In genomic region chr8:85595391-85595790, GRCm38 (mm10) we compare ENCODE assay signal across 9 mouse cellular contexts. TPM values are rescaled to one million over a fixed set of nuclear protein-coding genes. Genes with fewer than 3 reads are reported as not detected.
DNase-seq lines count a peak whose midpoint lies in the region; ATAC-seq lines count a peak whose summit lies in the region.
"Had no signal": no experiment of that assay in that cellular context is flagged by ENCODE, and none has a peak within 500 bp of the region (broad histone marks: within the 10 kb centered on the region; RNA-seq: fewer than 3 reads in every experiment).

No protein-coding gene starts in this region.

- no peak overlapping the region for H3K9ac ChIP-seq in limb, embryonic 12.5 days (replicated peaks)
- no peak overlapping the region for H3K9ac ChIP-seq in forebrain, embryonic 12.5 days

- WGBS in limb, embryonic 12.5 days: 49% methylated on average over 6 of the region's 6 CpGs
- WGBS in limb, embryonic 10.5 days: 72% methylated on average over 6 of the region's 6 CpGs
- WGBS in forebrain, embryonic 12.5 days: 34% methylated on average over 6 of the region's 6 CpGs

- H3K4me2 ChIP-seq in limb, embryonic 12.5 days: no peak overlapping the region
- H3K4me2 ChIP-seq in forebrain, embryonic 12.5 days: no peak overlapping the region

- 0 out of 2 replicates have a peak, but pooled peaks cover 5% of the 10 kb centered on the region for H3K4me1 ChIP-seq in limb, embryonic 12.5 days (replicated peaks)
- H3K4me1 ChIP-seq in limb, embryonic 10.5 days: peaks cover 12% of the 10 kb centered on the region; the same call in 1 of the 2 replicates
- H3K4me1 ChIP-seq in forebrain, embryonic 12.5 days: peaks cover 8% of the 10 kb centered on the region; the same call in 1 of the 2 replicates

- H3K4me3 ChIP-seq in limb, embryonic 12.5 days (replicated peaks): no peak overlapping the region
- H3K4me3 ChIP-seq in limb, embryonic 10.5 days: no peak overlapping the region
- no peak overlapping the region for H3K4me3 ChIP-seq in forebrain, embryonic 12.5 days (replicated peaks)
- H3K4me3 ChIP-seq: myocyte had no signal

- DNase-seq in limb, embryonic 10.5 days (ENCODE audit: low spot score): no peak
- peak; percentile 46 to 69 for DNase-seq in kidney, postnatal 25 days
- peak; percentile 11 for DNase-seq in ovary, postnatal 14 days (ENCODE audit: low spot score)
- no peak for DNase-seq in embryo, embryonic 10.5 days (ENCODE audit: low spot score)
- no peak for DNase-seq in right cerebral cortex, postnatal 4 days
- DNase-seq in Muller cell, postnatal 12 days (ENCODE audit: inconsistent ontology term): no peak

- H3K9me3 ChIP-seq in limb, embryonic 12.5 days: no peaks in the 10 kb centered on the region
- H3K9me3 ChIP-seq in limb, embryonic 10.5 days (replicated peaks): no peaks in the 10 kb centered on the region
- H3K9me3 ChIP-seq in forebrain, embryonic 12.5 days: no peaks in the 10 kb centered on the region

- no peaks in the 10 kb centered on the region for H3K27me3 ChIP-seq in limb, embryonic 12.5 days
- H3K27me3 ChIP-seq in limb, embryonic 10.5 days (ENCODE audit: low read depth, poor library complexity, severe bottlenecking): no peaks in the 10 kb centered on the region
- H3K27me3 ChIP-seq in forebrain, embryonic 12.5 days: no peaks in the 10 kb centered on the region

- no peaks in the 10 kb centered on the region for H3K36me3 ChIP-seq in limb, embryonic 12.5 days
- H3K36me3 ChIP-seq in limb, embryonic 10.5 days: no peaks in the 10 kb centered on the region
- no peaks in the 10 kb centered on the region for H3K36me3 ChIP-seq in forebrain, embryonic 12.5 days (replicated peaks)

- ATAC-seq in limb, embryonic 12.5 days (ENCODE audit: insufficient number of reproducible peaks, insufficient read depth, low FRiP score, low TSS enrichment, low read depth): peak; percentile 68; the same call in 1 of the 2 replicates
- ATAC-seq in forebrain, embryonic 12.5 days (ENCODE audit: low FRiP score): peak; percentile 51; the same call in 1 of the 2 replicates

- H3K27ac ChIP-seq in limb, embryonic 12.5 days: no peak overlapping the region
- no peak overlapping the region for H3K27ac ChIP-seq in limb, embryonic 10.5 days
- H3K27ac ChIP-seq in forebrain, embryonic 12.5 days: no peak overlapping the region

RNA-seq across cellular contexts. Expression of gene Dnaja2, which starts 40.2 kb away (rescaled TPM):
- polyA plus RNA-seq in limb, embryonic 12.5 days (2016; fragmentation: Nextera tagmentation; extraction: Ambion mirVana): 169 and 180 TPM in 2 replicates
- 193 and 220 TPM in 2 replicates for polyA plus RNA-seq in limb, embryonic 10.5 days (2016; fragmentation: Nextera tagmentation; extraction: Ambion mirVana)
- 167 and 183 TPM in 2 replicates for polyA plus RNA-seq in forebrain, embryonic 12.5 days (2016; fragmentation: Nextera tagmentation; extraction: Ambion mirVana)

Comparison
In these comparisons a context has a peak if more than half of its experiments do, and no peak if none do; other contexts are left out.
1. DNase-seq: peak in kidney, postnatal 25 days (2 of 2) and ovary, postnatal 14 days (single experiment); none in limb, embryonic 10.5 days (single experiment), embryo, embryonic 10.5 days (single experiment), right cerebral cortex, postnatal 4 days (single experiment) and Muller cell, postnatal 12 days (single experiment).